Mouse (Mus musculus) limb, embryonic 14.5 days (tissue): ENCODE measurements around the gene Hps3. TPM values are rescaled to one million over a fixed set of nuclear protein-coding genes. Genes with fewer than 3 reads are reported as not detected.

Source experiments
- ATAC-seq: fragments of 200-750 bp; cut with Nextera tagmentation; 2 replicates; pipeline ENCODE4 v1.8.0; 2017; ENCODE audit warnings: low read depth, moderate number of reproducible peaks, moderate TSS enrichment; ENCODE audit not compliant: low FRiP score
- DNase-seq: peaks from one replicate; pipeline ENCODE4 v3.0.0-alpha.2; 2015; ENCODE audit warnings: low spot score
- H3K27ac ChIP-seq: fragments of 300-500 bp; sonication (generic); replicated peaks from 2 replicates; pipeline ENCODE4 v1.5.1; 2014; ENCODE audit warnings: low read depth, mild to moderate bottlenecking, low read length, moderate library complexity, mixed read lengths
- H3K27me3 ChIP-seq: fragments of 300-500 bp; sonication (generic); 2 replicates; pipeline ENCODE4 v1.6.1; 2014; ENCODE audit warnings: low read length, mixed read lengths; ENCODE audit not compliant: control insufficient read depth, insufficient read depth
- H3K36me3 ChIP-seq: fragments of 300-500 bp; sonication (generic); 2 replicates; pipeline ENCODE4 v1.6.1; 2014; ENCODE audit warnings: mild to moderate bottlenecking, low read length, moderate library complexity, mixed read lengths; ENCODE audit not compliant: control insufficient read depth, insufficient read depth
- H3K4me1 ChIP-seq: fragments of 300-500 bp; sonication (generic); 2 replicates; pipeline ENCODE4 v1.6.1; 2014; ENCODE audit warnings: antibody characterized with exemption, low read length, mixed read lengths; ENCODE audit not compliant: control insufficient read depth, insufficient read depth
- H3K4me2 ChIP-seq: fragments of 300-500 bp; sonication (generic); replicated peaks from 2 replicates; pipeline ENCODE4 v1.6.1; 2014; ENCODE audit warnings: low read depth, mild to moderate bottlenecking, low read length, moderate library complexity; ENCODE audit not compliant: severe bottlenecking
- H3K4me3 ChIP-seq: fragments of 300-500 bp; sonication (generic); replicated peaks from 2 replicates; pipeline ENCODE4 v1.5.1; 2014; ENCODE audit warnings: low read length
- H3K9ac ChIP-seq: fragments of 300-500 bp; sonication (generic); 2 replicates; pipeline ENCODE4 v1.6.1; 2014; ENCODE audit warnings: mild to moderate bottlenecking, low read depth, low read length, moderate library complexity; ENCODE audit not compliant: severe bottlenecking
- H3K9me3 ChIP-seq: fragments of 300-500 bp; sonication (generic); 2 replicates; pipeline ENCODE4 v1.6.1; 2016; ENCODE audit warnings: low read length; ENCODE audit not compliant: control insufficient read depth
- POLR2A ChIP-seq: fragments of 200-500 bp; IDR thresholded peaks from 2 replicates; pipeline ENCODE4 v1.8.0; 2012; ENCODE audit warnings: inconsistent platforms, mild to moderate bottlenecking, moderate library complexity, borderline replicate concordance; ENCODE audit not compliant: insufficient read depth, insufficient read length; ENCODE audit errors: extremely low read depth
- WGBS: fragments of 180-500 bp; shearing (Covaris S2); extraction: QIAGEN DNeasy Blood & Tissue Kit; methylation state at CpG from one replicate; pipeline ENCODE4 v1.1.7; 2014; 5-methylcytosine and 5-hydroxymethylcytosine counted together
- polyA plus RNA-seq, 2 experiments: library from polyadenylated mRNA; depleted of rRNA in 1 of 2; stranded (reverse) in 1 of 2; unstranded in 1 of 2; fragments of >200 nt; fragmentation: Nextera tagmentation in 1 of 2; extraction: Ambion mirVana in 1 of 2; gene quantifications; 2 replicates each; pipeline versions ENCODE4 v1.2.1 to v1.2.3; 2012 to 2014

The Hps3 gene
- polyA plus RNA-seq, 2 experiments, result 8.3 to 11.2 TPM

- ATAC-seq, result no peak
- DNase-seq, result no peak
- Histone ChIP-seq H3K4me2 (no peak overlapping the region), H3K4me1 (peaks cover 7% of the 10 kb centered on the region), H3K9me3 (no peaks in the 10 kb centered on the region), H3K9ac (no peak overlapping the region), H3K27ac (no peak overlapping the region), H3K27me3 (no peaks in the 10 kb centered on the region), H3K4me3 (no peak overlapping the region), H3K36me3 (no peaks in the 10 kb centered on the region)
- WGBS, result 71% methylated on average over 4 of the region's 4 CpGs
- TF ChIP-seq POLR2A, result no peak
Measured at GRCm38 (mm10) chr3:20036069-20036468, 954 bp upstream of the Hps3 start.

GRCm38 (mm10) chr3:20033761-20034718 lies 1.1 kb downstream of the Hps3 start:
- H3K27ac ChIP-seq, result no peak overlapping the region
- no peaks in the 10 kb centered on the region for H3K27me3 ChIP-seq
- no peak for DNase-seq
- peak overlapping the region; percentile 78 for H3K4me3 ChIP-seq
- 17% methylated on average over 10 of the region's 10 CpGs for WGBS
- ATAC-seq, result no peak
- H3K36me3 ChIP-seq, result no peaks in the 10 kb centered on the region
- H3K4me1 ChIP-seq, result peaks cover 7% of the 10 kb centered on the region
- H3K9ac ChIP-seq, result peak overlapping the region; percentile 62
- TF ChIP-seq POLR2A, result no peak
- peak overlapping the region; percentile 78 for H3K4me2 ChIP-seq
- no peaks in the 10 kb centered on the region for H3K9me3 ChIP-seq

GRCm38 (mm10) chr3:20030807-20031206 lies 4.3 kb downstream of the Hps3 start:
- Histone ChIP-seq H3K9me3 (no peaks in the 10 kb centered on the region), H3K4me1 (peaks cover 7% of the 10 kb centered on the region), H3K9ac (no peak overlapping the region), H3K27me3 (no peaks in the 10 kb centered on the region), H3K4me2 (no peak overlapping the region), H3K27ac (no peak overlapping the region), H3K36me3 (peaks cover 3% of the 10 kb centered on the region; the same call in 1 of the 2 replicates), H3K4me3 (no peak overlapping the region)
- DNase-seq (no peak), ATAC-seq (no peak)
- WGBS, result 94% methylated on average over 6 of the region's 6 CpGs
- no peak for TF ChIP-seq POLR2A

GRCm38 (mm10) chr3:20028640-20029039 lies 6.5 kb downstream of the Hps3 start:
- no peaks in the 10 kb centered on the region for H3K4me1 ChIP-seq
- no peaks in the 10 kb centered on the region for H3K9me3 ChIP-seq
- ATAC-seq, result no peak
- WGBS, result 94% methylated on average over 3 of the region's 3 CpGs
- H3K27ac ChIP-seq, result no peak overlapping the region
- no peak for TF ChIP-seq POLR2A
- DNase-seq, result no peak
- no peak overlapping the region for H3K4me2 ChIP-seq
- H3K9ac ChIP-seq, result no peak overlapping the region
- no peak overlapping the region for H3K4me3 ChIP-seq
- H3K27me3 ChIP-seq, result no peaks in the 10 kb centered on the region
- H3K36me3 ChIP-seq, result peaks cover 21% of the 10 kb centered on the region

- no peaks in the 10 kb centered on the region for H3K27me3 ChIP-seq
- 77% methylated on average over 5 of the region's 5 CpGs for WGBS
- H3K9me3 ChIP-seq, result no peaks in the 10 kb centered on the region
- DNase-seq (no peak), ATAC-seq (no peak)
- H3K4me2 ChIP-seq, result no peak overlapping the region
- H3K4me1 ChIP-seq, result no peaks in the 10 kb centered on the region
- no peak overlapping the region for H3K27ac ChIP-seq
- H3K4me3 ChIP-seq, result no peak overlapping the region
- no peak for TF ChIP-seq POLR2A
- H3K36me3 ChIP-seq, result peaks cover 22% of the 10 kb centered on the region
- no peak overlapping the region for H3K9ac ChIP-seq
Measured at GRCm38 (mm10) chr3:20027788-20028187, 7.3 kb downstream of the Hps3 start.
